Mouse (Mus musculus): Measurements from ENCODE around the gene Pdzk1. TPM values are rescaled to one million over a fixed set of nuclear protein-coding genes. Genes with fewer than 3 reads are reported as not detected.

Pdzk1 gene
- 0.06 and 0.14 TPM in 2 replicates for polyA plus RNA-seq (2012; rRNA removed)

GRCm38 (mm10) chr3:96828984-96829383, at the start of gene Pdzk1, which contains the start of gene Cd160:
Gene Pdzk1, plus strand, starts transcription at chr3:96829284.
Gene Cd160, minus strand, starts transcription at chr3:96829351.
- Histone ChIP-seq H3K4me1 (ENCODE audit: control insufficient read depth, insufficient read depth, low read length) (no peaks in the 10 kb centered on the region), H3K4me3 (replicated peaks; ENCODE audit: extremely low read depth, low read depth, low read length) (no peak within 1 kb of the TSS)
- no peak for TF ChIP-seq CTCF (IDR thresholded peaks at IDR 0.05; ENCODE audit: insufficient read depth, low read length)
- no peak for TF ChIP-seq POLR2A (IDR thresholded peaks at IDR 0.05; ENCODE audit: borderline replicate concordance, extremely low read depth, low read depth, low read length)
- no peak for DNase-seq
- WGBS: 85% methylated on average over 1 of the region's 1 CpGs

GRCm38 (mm10) chr3:96782236-96782635, 46.8 kb upstream of the Pdzk1 start:
- Histone ChIP-seq H3K4me1 (ENCODE audit: control insufficient read depth, insufficient read depth, low read length) (no peaks in the 10 kb centered on the region), H3K4me3 (replicated peaks; ENCODE audit: extremely low read depth, low read depth, low read length) (no peak overlapping the region)
- TF ChIP-seq POLR2A (IDR thresholded peaks at IDR 0.05; ENCODE audit: borderline replicate concordance, extremely low read depth, low read depth, low read length) (no peak), CTCF (IDR thresholded peaks at IDR 0.05; ENCODE audit: insufficient read depth, low read length) (no peak)
- no peak for DNase-seq
- WGBS: 74% methylated on average over 8 of the region's 8 CpGs

- 87% methylated on average over 1 of the region's 1 CpGs for WGBS
- DNase-seq: no peak
- H3K4me1 ChIP-seq (ENCODE audit: control insufficient read depth, insufficient read depth, low read length): no peaks in the 10 kb centered on the region
- TF ChIP-seq POLR2A (IDR thresholded peaks at IDR 0.05; ENCODE audit: borderline replicate concordance, extremely low read depth, low read depth, low read length) (no peak), CTCF (IDR thresholded peaks at IDR 0.05; ENCODE audit: insufficient read depth, low read length) (no peak)
- no peak overlapping the region for H3K4me3 ChIP-seq (replicated peaks; ENCODE audit: extremely low read depth, low read depth, low read length)
Measured at GRCm38 (mm10) chr3:96787784-96788183, 41.3 kb upstream of the Pdzk1 start.

- no peak overlapping the region for H3K4me3 ChIP-seq (replicated peaks; ENCODE audit: extremely low read depth, low read depth, low read length)
- DNase-seq: no peak
- no peak for TF ChIP-seq POLR2A (IDR thresholded peaks at IDR 0.05; ENCODE audit: borderline replicate concordance, extremely low read depth, low read depth, low read length)
- no peak for TF ChIP-seq CTCF (IDR thresholded peaks at IDR 0.05; ENCODE audit: insufficient read depth, low read length)
- no peaks in the 10 kb centered on the region for H3K4me1 ChIP-seq (ENCODE audit: control insufficient read depth, insufficient read depth, low read length)
- WGBS: 78% methylated on average over 8 of the region's 8 CpGs
Measured at GRCm38 (mm10) chr3:96788506-96788905, 40.6 kb upstream of the Pdzk1 start.

- Histone ChIP-seq H3K4me1 (ENCODE audit: control insufficient read depth, insufficient read depth, low read length) (no peaks in the 10 kb centered on the region), H3K4me3 (replicated peaks; ENCODE audit: extremely low read depth, low read depth, low read length) (no peak overlapping the region)
- DNase-seq: no peak
- TF ChIP-seq POLR2A (IDR thresholded peaks at IDR 0.05; ENCODE audit: borderline replicate concordance, extremely low read depth, low read depth, low read length) (no peak), CTCF (IDR thresholded peaks at IDR 0.05; ENCODE audit: insufficient read depth, low read length) (no peak)
- WGBS: 76% methylated on average over 11 of the region's 11 CpGs
Measured at GRCm38 (mm10) chr3:96800254-96800653, 28.8 kb upstream of the Pdzk1 start.

- TF ChIP-seq CTCF (IDR thresholded peaks at IDR 0.05; ENCODE audit: insufficient read depth, low read length): no peak
- TF ChIP-seq POLR2A (IDR thresholded peaks at IDR 0.05; ENCODE audit: borderline replicate concordance, extremely low read depth, low read depth, low read length): no peak
- no peak for DNase-seq
- H3K4me1 ChIP-seq (ENCODE audit: control insufficient read depth, insufficient read depth, low read length): no peaks in the 10 kb centered on the region
- no peak overlapping the region for H3K4me3 ChIP-seq (replicated peaks; ENCODE audit: extremely low read depth, low read depth, low read length)
- 39% methylated on average over 1 of the region's 1 CpGs for WGBS
Measured at GRCm38 (mm10) chr3:96802214-96802613, 26.9 kb upstream of the Pdzk1 start.

GRCm38 (mm10) chr3:96808136-96808535, 20.9 kb upstream of the Pdzk1 start:
- Histone ChIP-seq H3K4me1 (ENCODE audit: control insufficient read depth, insufficient read depth, low read length) (no peaks in the 10 kb centered on the region), H3K4me3 (replicated peaks; ENCODE audit: extremely low read depth, low read depth, low read length) (no peak overlapping the region)
- TF ChIP-seq CTCF (IDR thresholded peaks at IDR 0.05; ENCODE audit: insufficient read depth, low read length) (no peak), POLR2A (IDR thresholded peaks at IDR 0.05; ENCODE audit: borderline replicate concordance, extremely low read depth, low read depth, low read length) (no peak)
- DNase-seq: no peak
- WGBS: 82% methylated on average over 3 of the region's 3 CpGs

GRCm38 (mm10) chr3:96808651-96809050, 20.4 kb upstream of the Pdzk1 start:
- 64% methylated on average over 3 of the region's 3 CpGs for WGBS
- H3K4me1 ChIP-seq (ENCODE audit: control insufficient read depth, insufficient read depth, low read length): no peaks in the 10 kb centered on the region
- no peak for DNase-seq
- no peak overlapping the region for H3K4me3 ChIP-seq (replicated peaks; ENCODE audit: extremely low read depth, low read depth, low read length)
- TF ChIP-seq CTCF (IDR thresholded peaks at IDR 0.05; ENCODE audit: insufficient read depth, low read length) (no peak), POLR2A (IDR thresholded peaks at IDR 0.05; ENCODE audit: borderline replicate concordance, extremely low read depth, low read depth, low read length) (no peak)

- TF ChIP-seq POLR2A (IDR thresholded peaks at IDR 0.05; ENCODE audit: borderline replicate concordance, extremely low read depth, low read depth, low read length) (no peak), CTCF (IDR thresholded peaks at IDR 0.05; ENCODE audit: insufficient read depth, low read length) (no peak)
- Histone ChIP-seq H3K4me1 (ENCODE audit: control insufficient read depth, insufficient read depth, low read length) (no peaks in the 10 kb centered on the region), H3K4me3 (replicated peaks; ENCODE audit: extremely low read depth, low read depth, low read length) (no peak overlapping the region)
- DNase-seq: no peak
- WGBS: 86% methylated on average over 3 of the region's 3 CpGs
Measured at GRCm38 (mm10) chr3:96811232-96811631, 17.9 kb upstream of the Pdzk1 start.

- 26% methylated on average over 20 of the region's 20 CpGs for whole genome bisulfite sequencing
- TF ChIP-seq POLR2A (IDR thresholded peaks at IDR 0.05; ENCODE audit: borderline replicate concordance, extremely low read depth, low read depth, low read length) (no peak), CTCF (IDR thresholded peaks at IDR 0.05; ENCODE audit: insufficient read depth, low read length) (peak; percentile 67)
- H3K4me1 ChIP-seq (ENCODE audit: control insufficient read depth, insufficient read depth, low read length): no peaks in the 10 kb centered on the region
- DNase-seq: peak; percentile 82
- peak overlapping the region; percentile 34 for H3K4me3 ChIP-seq (replicated peaks; ENCODE audit: extremely low read depth, low read depth, low read length)
Measured at GRCm38 (mm10) chr3:96812395-96813091, 16.5 kb upstream of the Pdzk1 start.

Measured in lung, adult 2 months (tissue).